Mouse (Mus musculus) testis, adult 2 months (tissue): Measurements from ENCODE around the gene Wfikkn1.

ENCODE experiments used
- CTCF ChIP-seq: fragments of 200-500 bp; IDR thresholded peaks from 2 replicates; pipeline ENCODE4 v1.5.1; 2012; ENCODE audit warnings: low read depth, mild to moderate bottlenecking, inconsistent platforms, low read length, moderate library complexity; ENCODE audit not compliant: control insufficient read depth, insufficient read depth, insufficient replicate concordance
- POLR2A ChIP-seq: fragments of 200-500 bp; IDR thresholded peaks from 2 replicates; pipeline ENCODE4 v1.6.1; 2012; ENCODE audit warnings: low read depth, mild to moderate bottlenecking, inconsistent platforms, low read length, moderate library complexity; ENCODE audit not compliant: control insufficient read depth

- TF ChIP-seq POLR2A (no peak), CTCF (no peak)
These were observed 31.2 kb upstream of the Wfikkn1 start for GRCm38 (mm10) chr17:25911816-25912215.
